Mouse (Mus musculus) cortical plate, adult 2 months (tissue): ENCODE data around the gene Nipbl.

Source experiments
- CTCF ChIP-seq: fragments of 200-500 bp; IDR thresholded peaks from 2 replicates; pipeline ENCODE4 v1.5.1; 2011; ENCODE audit warnings: mild to moderate bottlenecking, control low read depth, low read length; ENCODE audit not compliant: insufficient read depth; ENCODE audit errors: extremely low read depth
- POLR2A ChIP-seq: fragments of 200-500 bp; IDR thresholded peaks from 2 replicates; pipeline ENCODE4 v1.6.1; 2011; ENCODE audit warnings: mild to moderate bottlenecking, low read length, control low read depth; ENCODE audit not compliant: insufficient read depth; ENCODE audit errors: extremely low read depth

DNA sequence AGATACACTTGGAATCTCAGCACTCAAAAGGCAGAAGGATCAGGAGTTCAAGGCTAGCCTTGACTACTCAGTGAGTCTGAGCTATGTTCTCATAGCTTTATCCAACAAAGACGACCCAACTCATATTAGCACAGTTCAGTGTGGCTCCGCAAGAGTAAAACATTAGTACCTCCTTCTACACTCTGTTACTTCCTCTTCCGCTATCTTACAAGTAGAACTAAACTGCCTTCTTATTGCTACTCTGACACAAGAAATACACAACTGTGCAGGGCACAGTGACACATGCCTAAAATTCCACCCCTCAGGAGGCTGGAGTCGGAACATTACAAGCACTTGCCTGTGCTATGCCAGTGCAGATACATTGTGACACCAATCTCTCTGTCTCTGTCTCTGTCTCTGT is 18.5 kb upstream of the Nipbl start:
- TF ChIP-seq POLR2A (no peak), CTCF (no peak)
